Mouse (Mus musculus): ENCODE measurements around the gene Pdx1. TPM values are rescaled to one million over a fixed set of nuclear protein-coding genes. Genes with fewer than 3 reads are reported as not detected.
A peak's percentile ranks its signal among the peaks of the same experiment; 100 is the strongest.

The Pdx1 gene
- polyA plus RNA-seq (2012; rRNA removed): 0.32 and 65.5 TPM in 2 replicates

- Histone ChIP-seq H3K36me3 (ENCODE audit: control insufficient read depth, insufficient read depth, low read length) (no peaks in the 10 kb centered on the region), H3K4me3 (ENCODE audit: low read depth, low read length) (peak within 1 kb of the TSS; percentile 74), H3K27ac (ENCODE audit: insufficient read depth, low read depth, low read length) (peak within 1 kb of the TSS; percentile 3; the same call in 1 of the 2 replicates), H3K27me3 (ENCODE audit: control insufficient read depth, insufficient read depth, low read length) (peaks cover 48% of the 10 kb centered on the region), H3K4me1 (ENCODE audit: control insufficient read depth, insufficient read depth, insufficient read length, low read length) (no peaks in the 10 kb centered on the region; the same call in 1 of the 2 replicates)
- TF ChIP-seq CTCF (IDR thresholded peaks at IDR 0.05; ENCODE audit: extremely low read depth, insufficient read length, insufficient replicate concordance, low read depth, low read length) (no peak), POLR2A (IDR thresholded peaks at IDR 0.05; ENCODE audit: low read depth, low read length) (peak; percentile 25; the same call in 1 of the 2 replicates)
- 4% methylated on average over 44 of the region's 44 CpGs for WGBS
Observed at GRCm38 (mm10) chr5:147269926-147270672, at the start of gene Pdx1. Gene Pdx1, plus strand, starts transcription at chr5:147269959.

GRCm38 (mm10) chr5:147227354-147228112 lies 42.2 kb upstream of the Pdx1 start:
- no peak overlapping the region for H3K4me3 ChIP-seq (ENCODE audit: low read depth, low read length)
- no peaks in the 10 kb centered on the region for H3K4me1 ChIP-seq (ENCODE audit: control insufficient read depth, insufficient read depth, insufficient read length, low read length)
- H3K36me3 ChIP-seq (ENCODE audit: control insufficient read depth, insufficient read depth, low read length): no peaks in the 10 kb centered on the region
- peaks cover 7% of the 10 kb centered on the region for H3K27me3 ChIP-seq (ENCODE audit: control insufficient read depth, insufficient read depth, low read length)
- WGBS: 18% methylated on average over 25 of the region's 25 CpGs
- H3K27ac ChIP-seq (ENCODE audit: insufficient read depth, low read depth, low read length): no peak overlapping the region
- TF ChIP-seq POLR2A (IDR thresholded peaks at IDR 0.05; ENCODE audit: low read depth, low read length): no peak
- TF ChIP-seq CTCF (IDR thresholded peaks at IDR 0.05; ENCODE audit: extremely low read depth, insufficient read length, insufficient replicate concordance, low read depth, low read length): peak; percentile 86

GRCm38 (mm10) chr5:147235406-147236309 lies 34.1 kb upstream of the Pdx1 start:
- WGBS: 23% methylated on average over 21 of the region's 21 CpGs
- H3K27ac ChIP-seq (ENCODE audit: insufficient read depth, low read depth, low read length): peak overlapping the region; percentile 94
- peaks cover 7% of the 10 kb centered on the region; the same call in 1 of the 2 replicates for H3K4me1 ChIP-seq (ENCODE audit: control insufficient read depth, insufficient read depth, insufficient read length, low read length)
- no peak for TF ChIP-seq CTCF (IDR thresholded peaks at IDR 0.05; ENCODE audit: extremely low read depth, insufficient read length, insufficient replicate concordance, low read depth, low read length)
- peak; percentile 39; the same call in 1 of the 2 replicates for TF ChIP-seq POLR2A (IDR thresholded peaks at IDR 0.05; ENCODE audit: low read depth, low read length)
- no peaks in the 10 kb centered on the region for H3K36me3 ChIP-seq (ENCODE audit: control insufficient read depth, insufficient read depth, low read length)
- H3K4me3 ChIP-seq (ENCODE audit: low read depth, low read length): peak overlapping the region; percentile 47
- H3K27me3 ChIP-seq (ENCODE audit: control insufficient read depth, insufficient read depth, low read length): no peaks in the 10 kb centered on the region

- TF ChIP-seq POLR2A (IDR thresholded peaks at IDR 0.05; ENCODE audit: low read depth, low read length) (no peak), CTCF (IDR thresholded peaks at IDR 0.05; ENCODE audit: extremely low read depth, insufficient read length, insufficient replicate concordance, low read depth, low read length) (no peak)
- WGBS: 62% methylated on average over 7 of the region's 7 CpGs
- Histone ChIP-seq H3K4me1 (ENCODE audit: control insufficient read depth, insufficient read depth, insufficient read length, low read length) (peaks cover 3% of the 10 kb centered on the region; the same call in 1 of the 2 replicates), H3K4me3 (ENCODE audit: low read depth, low read length) (no peak overlapping the region), H3K27me3 (ENCODE audit: control insufficient read depth, insufficient read depth, low read length) (no peaks in the 10 kb centered on the region), H3K27ac (ENCODE audit: insufficient read depth, low read depth, low read length) (no peak overlapping the region), H3K36me3 (ENCODE audit: control insufficient read depth, insufficient read depth, low read length) (no peaks in the 10 kb centered on the region)
Observed at GRCm38 (mm10) chr5:147243908-147244307, 25.9 kb upstream of the Pdx1 start.

GRCm38 (mm10) chr5:147260189-147260588 lies 9.6 kb upstream of the Pdx1 start:
- H3K27ac ChIP-seq (ENCODE audit: insufficient read depth, low read depth, low read length): peak overlapping the region; percentile 63
- TF ChIP-seq CTCF (IDR thresholded peaks at IDR 0.05; ENCODE audit: extremely low read depth, insufficient read length, insufficient replicate concordance, low read depth, low read length): no peak
- no peak for TF ChIP-seq POLR2A (IDR thresholded peaks at IDR 0.05; ENCODE audit: low read depth, low read length)
- WGBS: 50% methylated on average over 1 of the region's 1 CpGs
- H3K27me3 ChIP-seq (ENCODE audit: control insufficient read depth, insufficient read depth, low read length): no peaks in the 10 kb centered on the region
- H3K4me1 ChIP-seq (ENCODE audit: control insufficient read depth, insufficient read depth, insufficient read length, low read length): peaks cover 11% of the 10 kb centered on the region; the same call in 1 of the 2 replicates
- H3K36me3 ChIP-seq (ENCODE audit: control insufficient read depth, insufficient read depth, low read length): no peaks in the 10 kb centered on the region
- H3K4me3 ChIP-seq (ENCODE audit: low read depth, low read length): no peak overlapping the region

GRCm38 (mm10) chr5:147260778-147261177 lies 9.0 kb upstream of the Pdx1 start:
- Histone ChIP-seq H3K27ac (ENCODE audit: insufficient read depth, low read depth, low read length) (peak overlapping the region; percentile 63; the same call in 1 of the 2 replicates), H3K4me3 (ENCODE audit: low read depth, low read length) (no peak overlapping the region), H3K27me3 (ENCODE audit: control insufficient read depth, insufficient read depth, low read length) (no peaks in the 10 kb centered on the region; the same call in 1 of the 2 replicates), H3K4me1 (ENCODE audit: control insufficient read depth, insufficient read depth, insufficient read length, low read length) (peaks cover 11% of the 10 kb centered on the region; the same call in 1 of the 2 replicates), H3K36me3 (ENCODE audit: control insufficient read depth, insufficient read depth, low read length) (no peaks in the 10 kb centered on the region)
- TF ChIP-seq CTCF (IDR thresholded peaks at IDR 0.05; ENCODE audit: extremely low read depth, insufficient read length, insufficient replicate concordance, low read depth, low read length): no peak
- no peak for TF ChIP-seq POLR2A (IDR thresholded peaks at IDR 0.05; ENCODE audit: low read depth, low read length)
- WGBS: 45% methylated on average over 4 of the region's 4 CpGs

Data from small intestine, adult 2 months (tissue).